Mouse (Mus musculus) midbrain, embryonic 16.5 days (tissue): ENCODE data around the gene Lexm. TPM values are rescaled to one million over a fixed set of nuclear protein-coding genes. Genes with fewer than 3 reads are reported as not detected.
A peak's percentile ranks its signal among the peaks of the same experiment; 100 is the strongest.

Experiments used
- ATAC-seq: fragments of 200-750 bp; cut with Nextera tagmentation; 2 replicates; pipeline ENCODE4 v1.8.0; 2017; ENCODE audit warnings: moderate TSS enrichment
- H3K27ac ChIP-seq: fragments of 300-500 bp; sonication (generic); 2 replicates; pipeline ENCODE4 v1.5.1; 2014; ENCODE audit warnings: mild to moderate bottlenecking, low read length, mixed read lengths
- H3K27me3 ChIP-seq: fragments of 300-500 bp; sonication (generic); 2 replicates; pipeline ENCODE4 v1.6.1; 2014; ENCODE audit warnings: low read depth, low read length, mixed read lengths; ENCODE audit not compliant: control insufficient read depth, insufficient read depth
- H3K36me3 ChIP-seq: fragments of 300-500 bp; sonication (generic); 2 replicates; pipeline ENCODE4 v1.6.1; 2014; ENCODE audit warnings: mild to moderate bottlenecking, low read length, moderate library complexity, mixed read lengths; ENCODE audit not compliant: control insufficient read depth, insufficient read depth
- H3K4me1 ChIP-seq: fragments of 300-500 bp; sonication (generic); 2 replicates; pipeline ENCODE4 v1.6.1; 2014; ENCODE audit warnings: mild to moderate bottlenecking, low read length, mixed read lengths; ENCODE audit not compliant: control insufficient read depth, insufficient read depth
- H3K4me2 ChIP-seq: fragments of 300-500 bp; sonication (generic); 2 replicates; pipeline ENCODE4 v1.6.1; 2014; ENCODE audit warnings: mild to moderate bottlenecking, low read length, mixed read lengths
- H3K4me3 ChIP-seq: fragments of 300-500 bp; sonication (generic); 2 replicates; pipeline ENCODE4 v1.5.1; 2014; ENCODE audit warnings: low read depth, mild to moderate bottlenecking, low read length, moderate library complexity, mixed read lengths
- H3K9ac ChIP-seq: fragments of 300-500 bp; sonication (generic); 2 replicates; pipeline ENCODE4 v1.6.1; 2014; ENCODE audit warnings: low read depth, low read length, mixed read lengths
- H3K9me3 ChIP-seq: fragments of 300-500 bp; sonication (generic); replicated peaks from 2 replicates; pipeline ENCODE4 v1.6.1; 2014; ENCODE audit warnings: mild to moderate bottlenecking, low read length, mixed read lengths; ENCODE audit not compliant: control insufficient read depth, poor library complexity, severe bottlenecking
- WGBS: fragments of 180-500 bp; shearing (Covaris S2); extraction: QIAGEN DNeasy Blood & Tissue Kit; methylation state at CpG from one replicate; pipeline ENCODE4 v1.1.7; 2014; 5-methylcytosine and 5-hydroxymethylcytosine counted together
- polyA plus RNA-seq: library from polyadenylated mRNA; unstranded; fragments of >200 nt; fragmentation: Nextera tagmentation; extraction: Ambion mirVana; gene quantifications from 2 replicates; pipeline ENCODE4 v1.2.1, GENCODE M21; 2015

Lexm gene
- polyA plus RNA-seq, 1 experiment from 2014 or later = not detected

DNA sequence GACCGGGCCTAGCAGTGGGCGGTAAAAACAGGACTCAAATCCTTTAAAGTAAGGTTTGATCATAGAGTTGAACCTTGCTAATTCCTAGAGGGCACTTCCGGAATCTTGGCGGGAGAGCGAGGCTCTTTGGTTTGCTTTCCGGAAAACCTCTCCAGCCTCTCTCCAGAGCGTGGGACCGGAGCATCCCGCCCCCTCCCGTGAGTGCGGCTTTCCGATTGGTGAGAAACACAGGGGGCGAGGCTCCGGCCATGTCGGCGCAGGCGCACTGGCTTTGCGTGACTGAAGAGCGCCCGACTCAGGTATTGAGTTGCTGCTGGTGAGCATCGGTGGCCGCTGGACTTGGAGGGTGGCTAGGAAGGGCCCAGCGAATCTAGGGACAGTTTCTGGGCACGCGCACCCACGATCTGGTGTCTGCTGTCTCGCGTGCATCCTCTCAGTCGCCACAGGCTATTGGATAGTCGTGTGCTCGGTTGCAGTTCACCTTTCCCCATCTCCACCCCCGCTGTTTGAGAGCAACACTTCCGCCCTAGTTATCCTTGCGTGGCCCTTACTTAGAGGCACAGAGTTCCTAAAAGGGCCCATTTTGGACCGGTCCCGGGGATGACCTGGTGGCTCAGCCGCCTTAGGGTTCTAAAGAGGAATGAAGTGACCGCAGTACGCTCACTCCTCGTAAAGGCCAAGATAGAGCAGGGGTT lies 33.9 kb upstream of the Lexm start, which contains the start of gene Pars2:
Gene Pars2 (plus strand): TSS at position 237 of the 695 bp plus-strand sequence.
- peak within 1 kb of the TSS; percentile 72 for H3K4me3 ChIP-seq
- H3K4me2 ChIP-seq = peak within 1 kb of the TSS; percentile 97
- 0 out of 2 replicates have a peak, but pooled peaks cover 3% of the 10 kb centered on the region for H3K36me3 ChIP-seq
- 2% methylated on average over 40 of the region's 40 CpGs for WGBS
- no peaks in the 10 kb centered on the region for H3K9me3 ChIP-seq
- peaks cover 10% of the 10 kb centered on the region for H3K27me3 ChIP-seq
- peak within 1 kb of the TSS; percentile 80 for H3K9ac ChIP-seq
- peak within 1 kb of the TSS; percentile 79 for H3K27ac ChIP-seq
- H3K4me1 ChIP-seq = peaks cover 7% of the 10 kb centered on the region
- peak; percentile 97 for ATAC-seq

DNA sequence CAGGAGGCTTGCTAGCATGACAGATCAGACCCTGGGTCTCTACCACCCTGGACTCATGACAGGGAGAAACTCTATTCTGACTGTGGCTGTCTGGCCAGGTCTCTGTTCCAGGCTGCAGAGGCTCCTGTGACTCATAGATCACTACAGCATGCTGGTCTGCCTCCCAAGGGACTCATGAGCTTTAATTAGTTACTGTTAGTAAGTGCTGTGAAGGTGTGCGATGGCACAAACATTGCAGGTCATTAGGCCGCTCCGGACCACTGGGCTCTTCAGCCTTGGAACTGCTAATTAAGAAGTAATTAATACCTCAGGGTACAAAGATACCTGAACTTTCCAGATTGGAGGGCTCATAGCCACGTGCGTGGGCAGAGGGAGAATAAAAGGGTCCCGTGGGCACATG lies 30.1 kb upstream of the Lexm start:
- H3K9me3 ChIP-seq = no peaks in the 10 kb centered on the region
- H3K9ac ChIP-seq = no peak overlapping the region
- no peaks in the 10 kb centered on the region for H3K36me3 ChIP-seq
- no peak overlapping the region for H3K27ac ChIP-seq
- peaks cover 10% of the 10 kb centered on the region for H3K27me3 ChIP-seq
- H3K4me1 ChIP-seq = peaks cover 15% of the 10 kb centered on the region
- no peak overlapping the region for H3K4me2 ChIP-seq
- H3K4me3 ChIP-seq = no peak overlapping the region
- no peak for ATAC-seq
- WGBS = 87% methylated on average over 6 of the region's 6 CpGs

DNA sequence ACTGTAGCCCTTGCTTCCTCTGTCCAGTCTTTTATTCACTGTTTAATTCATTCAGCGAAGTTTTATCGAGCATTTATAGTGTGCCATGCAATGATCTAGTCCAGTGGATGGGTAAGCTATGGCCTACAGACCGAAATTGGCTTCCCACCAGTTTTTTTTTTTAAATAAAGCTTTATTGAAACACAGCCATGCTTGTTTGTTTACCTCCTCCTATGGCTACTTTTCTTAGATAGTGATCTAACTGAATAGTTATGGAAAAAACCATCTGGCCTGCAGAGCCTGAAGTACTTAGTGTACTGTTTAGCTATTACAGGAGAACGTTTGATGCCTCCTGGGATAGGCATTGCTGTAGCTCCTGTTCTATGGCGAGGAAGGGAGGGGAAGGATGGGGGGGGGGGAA lies 28.8 kb upstream of the Lexm start:
- Histone ChIP-seq H3K4me3 (no peak overlapping the region), H3K9me3 (no peaks in the 10 kb centered on the region), H3K9ac (no peak overlapping the region), H3K4me2 (no peak overlapping the region), H3K4me1 (peaks cover 7% of the 10 kb centered on the region), H3K27ac (no peak overlapping the region), H3K36me3 (no peaks in the 10 kb centered on the region), H3K27me3 (peaks cover 10% of the 10 kb centered on the region)
- ATAC-seq = no peak
- WGBS = 76% methylated on average over 5 of the region's 5 CpGs

DNA sequence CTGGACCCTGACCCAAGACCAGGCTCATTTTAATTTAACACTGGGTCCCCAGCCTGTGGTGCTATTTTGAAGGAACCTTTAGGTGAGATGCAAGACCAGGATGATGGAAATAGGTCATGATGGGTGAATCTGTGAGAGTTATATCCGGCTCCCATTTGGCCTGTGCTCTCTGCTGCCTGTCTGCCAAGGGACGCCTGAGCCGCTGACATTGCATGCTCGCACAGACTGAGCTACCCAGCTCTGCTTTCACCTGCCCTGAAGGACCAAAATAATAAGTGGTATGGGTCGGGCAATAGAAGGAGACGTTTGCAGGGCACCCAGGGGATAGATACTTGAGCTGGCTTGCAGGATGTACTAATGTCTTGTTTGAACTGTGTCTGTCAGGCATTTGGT lies 27.2 kb upstream of the Lexm start:
- no peak overlapping the region for H3K4me2 ChIP-seq
- 71% methylated on average over 6 of the region's 6 CpGs for WGBS
- no peaks in the 10 kb centered on the region for H3K9me3 ChIP-seq
- no peak for ATAC-seq
- H3K4me3 ChIP-seq = no peak overlapping the region
- H3K9ac ChIP-seq = no peak overlapping the region
- H3K27me3 ChIP-seq = peaks cover 10% of the 10 kb centered on the region
- no peak overlapping the region for H3K27ac ChIP-seq
- H3K4me1 ChIP-seq = peaks cover 7% of the 10 kb centered on the region
- no peaks in the 10 kb centered on the region for H3K36me3 ChIP-seq

DNA sequence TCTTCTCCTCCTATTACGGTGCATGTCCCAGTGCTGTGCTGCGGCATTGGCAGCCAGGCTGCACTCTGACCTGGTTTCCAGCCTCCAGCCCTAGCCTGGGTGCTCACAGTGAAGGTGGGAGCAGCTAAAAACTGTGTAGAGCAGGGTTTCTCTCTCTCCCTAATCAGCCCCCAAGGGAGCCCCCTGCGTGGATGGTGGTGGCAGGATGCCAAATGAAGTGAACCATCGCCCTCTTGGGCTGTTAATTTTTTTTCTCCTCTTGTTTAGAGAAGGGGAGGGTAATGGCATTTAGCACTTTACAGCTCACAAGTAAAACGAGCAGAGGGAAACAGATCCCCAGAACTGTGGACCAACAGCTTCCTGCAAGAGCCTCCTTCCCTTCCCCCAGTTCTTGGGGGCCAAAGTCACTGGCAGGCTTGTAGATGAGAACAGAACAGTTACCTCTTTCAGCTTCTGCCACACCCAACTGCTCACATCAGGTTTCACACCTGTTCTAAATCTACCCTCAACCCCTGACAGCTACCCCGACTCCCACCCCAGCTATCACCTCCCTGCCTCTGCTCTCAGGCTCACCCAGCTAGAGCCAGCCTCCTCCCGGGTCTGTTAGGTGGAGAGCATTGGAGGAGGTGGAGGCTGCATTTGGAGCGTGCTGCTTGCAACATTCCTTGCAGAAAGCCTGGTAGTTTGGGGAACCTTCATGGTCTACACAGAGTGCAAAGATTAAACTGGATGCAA lies 26.6 kb upstream of the Lexm start:
- Histone ChIP-seq H3K27me3 (peaks cover 5% of the 10 kb centered on the region; the same call in 1 of the 2 replicates), H3K27ac (no peak overlapping the region), H3K9ac (no peak overlapping the region; the same call in 1 of the 2 replicates), H3K36me3 (no peaks in the 10 kb centered on the region), H3K4me3 (no peak overlapping the region), H3K4me1 (peaks cover 7% of the 10 kb centered on the region), H3K4me2 (no peak overlapping the region), H3K9me3 (no peaks in the 10 kb centered on the region)
- WGBS = 49% methylated on average over 8 of the region's 8 CpGs
- no peak for ATAC-seq

DNA sequence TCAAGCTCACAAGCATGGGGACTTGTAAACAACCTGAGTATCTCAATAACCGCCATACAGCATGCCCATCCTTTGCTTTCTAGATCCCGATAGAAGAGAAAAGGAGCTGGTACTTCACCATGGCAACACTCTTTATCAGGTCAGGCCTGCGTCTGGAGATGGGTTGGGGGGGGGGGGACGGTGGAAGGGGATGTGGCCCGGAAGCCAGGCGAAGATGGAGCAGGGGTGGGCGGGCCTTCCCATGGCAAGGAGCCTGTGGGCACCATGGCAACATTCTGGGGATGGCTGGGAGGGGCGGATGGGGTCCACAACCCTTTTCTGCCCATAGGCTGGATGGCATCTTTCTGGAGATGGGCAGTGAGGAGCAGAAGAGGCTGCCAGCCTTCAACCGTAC lies 17.0 kb upstream of the Lexm start:
- H3K27ac ChIP-seq = peak overlapping the region; percentile 91
- peak; percentile 15; the same call in 1 of the 2 replicates for ATAC-seq
- H3K27me3 ChIP-seq = no peaks in the 10 kb centered on the region
- peak overlapping the region; percentile 52; the same call in 1 of the 2 replicates for H3K9ac ChIP-seq
- no peaks in the 10 kb centered on the region for H3K36me3 ChIP-seq
- 33% methylated on average over 9 of the region's 9 CpGs for WGBS
- peaks cover 40% of the 10 kb centered on the region for H3K4me1 ChIP-seq
- H3K4me2 ChIP-seq = peak overlapping the region; percentile 42
- no peak overlapping the region; the same call in 1 of the 2 replicates for H3K4me3 ChIP-seq
- H3K9me3 ChIP-seq = no peaks in the 10 kb centered on the region

DNA sequence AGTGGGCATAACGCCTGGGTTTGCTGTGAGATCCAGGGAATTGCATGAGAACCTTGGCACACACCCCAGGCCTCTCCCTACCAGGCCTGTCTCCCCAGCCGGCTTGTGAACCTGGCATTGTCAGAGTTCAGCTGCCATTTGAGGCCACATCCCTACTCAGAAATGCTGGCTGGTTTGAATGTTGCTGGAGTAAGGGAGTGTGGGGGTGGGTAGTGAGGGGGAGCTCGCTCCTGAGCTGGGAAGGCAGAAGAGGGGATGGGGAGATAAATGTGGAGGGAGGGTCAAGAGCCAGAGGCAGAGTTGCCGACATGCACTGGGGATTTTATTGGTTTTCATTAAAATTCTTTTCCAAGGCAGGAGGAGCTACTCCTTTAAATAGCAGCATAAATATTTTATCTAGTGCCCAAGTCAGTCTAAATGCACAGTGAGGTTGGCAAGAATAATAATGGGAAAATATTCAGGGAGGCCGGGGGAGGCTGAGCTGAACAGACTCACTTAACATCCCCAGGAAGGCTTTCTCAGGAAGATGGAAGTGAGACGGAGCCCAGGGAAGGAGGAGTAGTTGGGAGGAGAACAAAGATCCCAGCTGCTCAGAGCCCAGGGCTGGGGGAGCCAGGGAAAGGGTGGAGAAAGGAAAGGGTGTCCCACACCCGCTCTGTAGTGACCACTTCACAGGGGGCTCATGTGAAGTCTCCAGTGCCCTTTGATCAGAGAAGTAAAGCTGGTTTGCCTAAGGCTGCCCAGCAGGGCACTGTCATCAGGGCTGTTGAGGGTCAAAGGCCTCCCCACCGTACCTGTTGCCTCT lies 16.4 kb upstream of the Lexm start:
- H3K4me3 ChIP-seq = no peak overlapping the region; the same call in 1 of the 2 replicates
- peak overlapping the region; percentile 91 for H3K27ac ChIP-seq
- no peaks in the 10 kb centered on the region for H3K9me3 ChIP-seq
- peak overlapping the region; percentile 42 for H3K4me2 ChIP-seq
- peaks cover 40% of the 10 kb centered on the region for H3K4me1 ChIP-seq
- peak; percentile 51 for ATAC-seq
- peak overlapping the region; percentile 52; the same call in 1 of the 2 replicates for H3K9ac ChIP-seq
- no peaks in the 10 kb centered on the region for H3K27me3 ChIP-seq
- 27% methylated on average over 8 of the region's 8 CpGs for WGBS
- H3K36me3 ChIP-seq = no peaks in the 10 kb centered on the region

DNA sequence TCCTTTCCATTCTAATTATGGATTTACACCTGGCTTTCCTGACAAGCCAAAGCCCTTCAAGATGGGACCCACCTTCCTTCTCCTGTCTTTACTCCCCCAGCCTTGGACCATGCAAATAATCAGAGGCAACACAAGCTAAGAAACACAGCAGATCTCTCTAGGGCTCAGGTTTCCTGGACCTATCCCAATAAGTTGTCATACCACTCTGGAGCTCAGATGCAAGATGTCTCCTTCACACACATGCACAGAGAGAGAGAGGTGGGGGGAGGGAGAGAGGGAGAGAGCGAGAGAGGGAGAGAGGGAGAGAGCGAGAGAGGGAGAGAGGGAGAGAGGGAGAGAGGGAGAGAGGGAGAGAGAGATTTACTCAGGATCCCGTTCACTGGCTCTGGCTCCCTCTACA lies 15.3 kb upstream of the Lexm start:
- Histone ChIP-seq H3K27me3 (no peaks in the 10 kb centered on the region), H3K4me3 (no peak overlapping the region), H3K4me1 (peaks cover 40% of the 10 kb centered on the region), H3K9ac (no peak overlapping the region), H3K9me3 (no peaks in the 10 kb centered on the region), H3K4me2 (no peak overlapping the region), H3K36me3 (no peaks in the 10 kb centered on the region), H3K27ac (peak overlapping the region; percentile 91)
- no peak for ATAC-seq
- 25% methylated on average over 1 of the region's 3 CpGs for WGBS
